Mouse (Mus musculus) testis, postnatal 10 days (tissue): ENCODE results near the gene Abraxas2.

Source experiments
- DNase-seq: peaks from one replicate; pipeline ENCODE4 v3.0.0; 2021; ENCODE audit warnings: low spot score

Abraxas2 gene

GRCm38 (mm10) chr7:132859042-132859958 lies at the start of gene Abraxas2:
Gene Abraxas2, plus strand, starts transcription at chr7:132859225.
- peak; percentile 95 for DNase-seq

- no peak for DNase-seq
Observed at GRCm38 (mm10) chr7:132809721-132810120, 49.3 kb upstream of the Abraxas2 start.

- DNase-seq, result peak; percentile 63
Observed at GRCm38 (mm10) chr7:132810368-132810767, 48.7 kb upstream of the Abraxas2 start.

GRCm38 (mm10) chr7:132810879-132811278 lies 48.1 kb upstream of the Abraxas2 start:
- DNase-seq, result peak; percentile 95

GRCm38 (mm10) chr7:132811716-132812618 lies 47.1 kb upstream of the Abraxas2 start:
- no peak for DNase-seq

- DNase-seq, result peak; percentile 73
Observed at GRCm38 (mm10) chr7:132812619-132813415, 46.2 kb upstream of the Abraxas2 start.

- peak; percentile 77 for DNase-seq
Observed at GRCm38 (mm10) chr7:132813416-132814088, 45.5 kb upstream of the Abraxas2 start, which contains the start of gene Fam53b. Gene Fam53b, minus strand, starts transcription at chr7:132813886.

- no peak for DNase-seq
Observed at GRCm38 (mm10) chr7:132814089-132814450, 45.0 kb upstream of the Abraxas2 start.

- no peak for DNase-seq
Observed at GRCm38 (mm10) chr7:132815081-132815480, 43.9 kb upstream of the Abraxas2 start.

- DNase-seq, result no peak
Observed at GRCm38 (mm10) chr7:132816528-132816927, 42.5 kb upstream of the Abraxas2 start.

GRCm38 (mm10) chr7:132817056-132817455 lies 42.0 kb upstream of the Abraxas2 start:
- no peak for DNase-seq

GRCm38 (mm10) chr7:132820692-132821091 lies 38.3 kb upstream of the Abraxas2 start:
- DNase-seq, result no peak

GRCm38 (mm10) chr7:132823832-132824231 lies 35.2 kb upstream of the Abraxas2 start:
- DNase-seq, result no peak

- DNase-seq, result no peak
Observed at GRCm38 (mm10) chr7:132824346-132825022, 34.5 kb upstream of the Abraxas2 start.

GRCm38 (mm10) chr7:132830955-132831354 lies 28.1 kb upstream of the Abraxas2 start:
- DNase-seq, result no peak

GRCm38 (mm10) chr7:132841287-132841686 lies 17.7 kb upstream of the Abraxas2 start:
- DNase-seq, result no peak

GRCm38 (mm10) chr7:132842455-132842854 lies 16.6 kb upstream of the Abraxas2 start:
- DNase-seq, result no peak

- no peak for DNase-seq
Observed at GRCm38 (mm10) chr7:132843152-132843551, 15.9 kb upstream of the Abraxas2 start.

GRCm38 (mm10) chr7:132852173-132852844 lies 6.7 kb upstream of the Abraxas2 start, which contains the start of gene Eef1akmt2:
Gene Eef1akmt2, minus strand, starts transcription at chr7:132852673.
- peak; percentile 79 for DNase-seq

GRCm38 (mm10) chr7:132853361-132853760 lies 5.7 kb upstream of the Abraxas2 start:
- no peak for DNase-seq
